Mouse (Mus musculus) cortical plate, adult 2 months (tissue): ENCODE measurements around the gene Gm45717.

Experiments
- CTCF ChIP-seq: fragments of 200-500 bp; IDR thresholded peaks from 2 replicates; pipeline ENCODE4 v1.5.1; 2011; ENCODE audit warnings: mild to moderate bottlenecking, control low read depth, low read length; ENCODE audit not compliant: insufficient read depth; ENCODE audit errors: extremely low read depth
- POLR2A ChIP-seq: fragments of 200-500 bp; IDR thresholded peaks from 2 replicates; pipeline ENCODE4 v1.6.1; 2011; ENCODE audit warnings: mild to moderate bottlenecking, low read length, control low read depth; ENCODE audit not compliant: insufficient read depth; ENCODE audit errors: extremely low read depth

DNA sequence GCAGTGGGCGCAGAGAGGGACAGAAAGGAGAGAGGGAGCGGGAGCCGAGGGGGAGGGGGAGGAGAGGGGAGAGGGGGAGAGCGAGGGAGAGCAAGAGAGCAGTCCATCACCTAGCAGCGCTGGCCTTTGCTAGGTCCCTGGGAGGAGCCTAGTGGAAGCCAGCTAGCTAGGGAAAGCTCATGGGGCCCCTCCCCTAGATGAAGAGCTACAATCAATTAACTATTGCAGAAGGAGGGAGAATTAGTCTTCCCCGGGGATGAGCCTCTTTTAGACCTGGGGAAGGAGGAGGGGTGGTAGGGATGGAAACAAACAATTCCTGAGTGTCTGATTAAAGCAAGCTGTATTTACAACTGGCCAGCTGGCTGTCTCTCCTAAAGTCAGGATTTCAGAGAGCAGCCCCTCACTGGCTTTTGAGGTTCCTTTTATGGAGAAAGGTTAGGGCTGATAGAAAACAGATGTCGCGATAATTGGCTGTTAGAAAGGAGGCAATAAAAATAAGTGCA is 16.0 kb downstream of the Gm45717 start:
- TF ChIP-seq CTCF: no peak
- TF ChIP-seq POLR2A: no peak
